Mouse (Mus musculus) c-Kit-positive CD71-positive TER-119-positive erythroid progenitor cells, embryonic 14.5 days (primary cell): ENCODE measurements around the gene Pamr1.

Experiments
- DNase-seq: peaks from one replicate; pipeline ENCODE4 v3.0.0-alpha.2; 2013; ENCODE audit warnings: low spot score

Gene Pamr1

GRCm38 (mm10) chr2:102549611-102550266 lies at the start of gene Pamr1:
Gene Pamr1, plus strand, starts transcription at chr2:102550012.
- no peak for DNase-seq

GRCm38 (mm10) chr2:102507633-102508032 lies 42.2 kb upstream of the Pamr1 start:
- no peak for DNase-seq

- no peak for DNase-seq
Observed at GRCm38 (mm10) chr2:102508154-102508553, 41.7 kb upstream of the Pamr1 start.

DNA sequence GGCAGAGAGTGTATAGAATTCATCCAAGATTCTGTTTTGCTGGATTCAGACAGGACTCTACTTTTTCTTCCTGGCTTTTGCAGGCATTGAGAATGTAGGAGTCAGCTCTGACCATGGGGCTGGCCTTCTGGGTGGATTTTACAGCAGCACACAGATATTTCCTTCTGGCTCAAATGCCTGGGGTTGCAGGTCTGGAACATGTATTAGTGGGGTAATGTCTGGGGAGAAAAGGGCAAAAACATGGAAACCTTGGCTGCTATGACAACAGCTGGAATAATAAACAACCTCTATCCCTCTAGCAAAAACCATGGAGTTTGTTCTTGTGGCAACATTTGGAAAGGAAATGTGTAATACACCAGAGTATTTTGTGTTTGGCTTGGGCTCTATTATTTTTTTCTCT lies 29.9 kb upstream of the Pamr1 start:
- no peak for DNase-seq

- DNase-seq = no peak
Observed at GRCm38 (mm10) chr2:102527563-102527962, 22.2 kb upstream of the Pamr1 start.

GRCm38 (mm10) chr2:102533437-102533836 lies 16.4 kb upstream of the Pamr1 start:
- no peak for DNase-seq

- no peak for DNase-seq
Observed at GRCm38 (mm10) chr2:102536766-102537165, 13.0 kb upstream of the Pamr1 start.

DNA sequence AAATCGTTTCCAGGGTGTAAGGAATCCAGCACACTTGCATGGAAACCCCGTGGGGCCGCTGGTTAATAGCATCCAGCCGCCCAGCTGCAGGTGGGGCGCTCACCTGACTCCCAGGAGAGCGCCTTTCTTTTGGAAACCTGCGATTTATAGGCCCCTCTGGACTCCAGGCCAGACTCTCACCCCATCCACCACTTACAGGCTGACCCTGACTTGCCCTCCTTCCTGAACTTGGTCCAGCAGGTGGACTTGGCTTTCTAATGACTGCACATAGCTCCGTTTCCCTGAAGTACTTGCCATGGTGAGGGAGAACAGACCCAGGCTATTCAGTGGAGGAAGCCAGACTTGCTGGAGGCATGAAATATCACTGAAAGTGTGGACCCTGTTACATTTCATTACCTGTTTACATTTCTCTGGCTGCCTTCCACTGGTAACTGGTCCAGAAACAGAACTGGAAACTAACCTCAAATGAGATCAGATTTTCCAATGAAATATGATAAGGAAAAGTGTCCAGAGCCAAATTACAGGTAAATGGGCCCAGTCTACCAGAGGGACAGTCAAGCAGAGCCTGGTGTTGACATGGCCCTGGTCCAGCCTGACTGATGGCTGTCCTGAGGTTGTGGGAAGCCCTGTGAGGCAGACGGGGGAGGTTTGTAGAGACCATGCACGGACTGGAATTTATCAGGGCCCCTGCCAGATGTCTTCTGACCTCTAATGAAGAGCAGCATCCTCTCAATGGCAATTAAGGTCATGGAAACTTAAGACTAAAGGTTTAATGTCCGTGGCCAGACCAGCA lies 9.2 kb upstream of the Pamr1 start:
- DNase-seq = no peak

DNA sequence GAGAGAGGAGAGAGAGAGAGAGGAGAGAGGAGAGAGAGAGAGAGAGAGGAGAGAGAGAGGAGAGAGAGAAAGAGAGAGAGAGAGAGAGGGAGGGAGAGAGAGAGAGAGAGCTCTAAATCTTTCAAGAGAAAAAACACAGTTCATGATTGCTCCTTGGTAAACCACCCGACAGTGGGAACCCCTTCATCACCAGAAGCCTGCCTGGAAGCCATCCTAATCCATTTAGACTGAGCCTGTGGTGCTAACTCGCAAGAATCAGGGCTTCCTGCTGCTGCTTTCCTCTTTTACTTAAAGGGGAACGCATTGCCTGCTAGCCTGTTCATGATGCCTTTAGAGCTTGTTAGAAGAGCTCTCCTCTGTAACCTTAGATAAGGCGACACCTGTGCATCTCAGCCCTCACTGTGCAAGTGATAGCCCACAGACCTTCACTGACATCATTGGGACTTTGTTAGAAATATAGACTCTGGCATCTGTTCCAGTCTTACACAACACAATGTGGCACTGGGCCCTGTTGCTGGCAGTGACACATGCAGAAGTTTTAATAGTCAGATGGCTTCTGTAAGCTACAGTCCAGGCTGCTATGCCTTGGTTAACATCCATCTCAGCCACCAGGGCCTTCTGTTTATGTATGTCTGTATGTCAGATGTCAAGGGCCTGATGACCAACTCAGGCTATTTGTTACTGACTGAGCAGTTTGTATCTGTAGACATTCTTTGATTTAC lies 8.2 kb upstream of the Pamr1 start:
- no peak for DNase-seq

GRCm38 (mm10) chr2:102543961-102544719 lies 5.7 kb upstream of the Pamr1 start:
- no peak for DNase-seq

DNA sequence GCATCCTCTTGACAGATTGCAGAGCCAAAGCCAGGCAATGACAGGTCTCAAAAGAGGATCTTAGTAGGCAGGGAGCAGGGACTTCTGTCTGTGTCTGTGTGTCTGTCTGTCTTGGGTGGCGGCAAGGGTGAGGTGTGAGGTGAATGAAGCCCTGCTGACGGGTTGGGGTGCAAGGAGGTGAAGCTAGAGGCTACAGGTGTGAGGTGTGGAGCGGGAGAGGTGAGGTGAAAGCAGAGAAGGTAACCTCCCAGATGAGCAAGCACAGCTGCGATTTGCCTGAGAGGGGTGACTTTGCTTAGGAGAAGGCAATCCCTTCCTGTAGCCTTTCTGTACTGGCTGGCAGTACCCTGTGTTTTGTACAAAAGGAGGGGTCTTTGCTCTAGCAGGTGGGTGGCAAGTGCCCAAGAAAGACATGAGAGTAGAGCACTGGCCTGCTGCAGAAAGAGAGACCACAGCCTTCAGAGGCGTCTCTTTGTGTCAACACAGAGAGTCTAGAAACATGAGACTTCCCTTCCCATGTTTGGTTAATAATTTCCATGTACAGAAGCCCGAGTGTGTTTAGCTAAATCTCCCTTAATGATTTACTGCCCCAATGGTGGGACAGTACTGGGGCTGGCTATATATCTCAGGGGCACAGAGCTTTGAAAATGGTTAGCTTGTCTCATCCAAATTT lies 1.2 kb downstream of the Pamr1 start:
- no peak for DNase-seq

GRCm38 (mm10) chr2:102551594-102551993 lies 1.8 kb downstream of the Pamr1 start:
- DNase-seq = no peak

GRCm38 (mm10) chr2:102552095-102552537 lies 2.3 kb downstream of the Pamr1 start:
- no peak for DNase-seq

DNA sequence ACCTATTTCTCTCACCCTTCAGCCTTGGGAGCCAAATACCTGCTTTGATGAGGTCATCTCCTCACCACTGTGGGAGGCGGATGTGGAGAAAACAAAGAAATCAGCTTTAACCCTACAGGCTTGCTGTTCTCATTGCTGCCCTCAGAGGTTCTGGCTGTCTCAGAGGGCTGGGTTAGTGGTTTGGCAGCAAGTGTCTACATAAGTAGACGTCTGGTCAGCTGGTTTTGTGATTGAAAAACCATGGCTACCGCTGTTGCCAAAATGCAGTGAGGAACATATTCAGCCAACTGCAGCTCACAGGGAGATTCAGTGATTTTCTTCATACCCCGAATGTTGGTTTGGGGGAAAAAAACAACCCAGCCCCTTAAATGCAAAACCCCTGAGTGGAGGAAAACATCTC lies 7.3 kb downstream of the Pamr1 start:
- DNase-seq = no peak

- no peak for DNase-seq
Observed at GRCm38 (mm10) chr2:102558965-102559364, 9.2 kb downstream of the Pamr1 start.

DNA sequence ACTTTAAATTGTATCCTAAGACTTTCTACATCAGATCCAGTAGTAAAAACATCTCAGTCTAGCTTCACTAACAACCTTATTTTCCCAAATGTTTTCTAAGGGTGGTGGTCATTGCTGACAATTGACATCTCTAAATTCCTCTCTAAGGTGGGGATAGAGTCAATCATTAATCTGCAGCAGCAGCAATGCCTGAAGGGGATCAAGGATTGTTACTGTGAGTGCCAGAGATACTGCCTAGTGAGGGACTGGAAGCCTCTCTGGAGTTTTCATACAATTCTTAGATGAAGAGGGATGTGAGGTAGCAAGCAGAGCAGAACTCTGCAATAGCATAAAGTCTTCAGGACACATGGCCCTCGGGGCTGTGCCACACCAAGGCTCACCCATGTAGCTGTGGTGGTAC lies 14.0 kb downstream of the Pamr1 start:
- no peak for DNase-seq

DNA sequence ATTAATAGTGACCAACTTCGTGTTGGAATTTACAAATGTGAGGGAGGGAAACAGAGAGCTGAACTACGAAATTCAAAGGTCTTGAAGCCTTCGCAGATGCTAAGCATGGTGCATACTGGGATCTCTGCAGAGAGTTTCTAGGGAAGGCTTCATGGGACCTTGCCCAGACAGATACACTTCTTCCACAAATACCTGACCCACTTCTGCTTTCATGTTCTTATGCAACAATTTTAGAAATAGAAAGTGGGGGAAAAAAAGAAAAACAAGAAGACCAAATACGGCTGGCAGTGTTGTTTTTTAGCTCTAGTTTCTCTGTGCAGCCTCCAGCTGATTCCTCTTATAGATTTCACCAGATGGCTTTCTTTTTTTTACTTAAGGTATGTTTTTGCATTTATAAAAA lies 29.4 kb downstream of the Pamr1 start:
- DNase-seq = no peak

DNA sequence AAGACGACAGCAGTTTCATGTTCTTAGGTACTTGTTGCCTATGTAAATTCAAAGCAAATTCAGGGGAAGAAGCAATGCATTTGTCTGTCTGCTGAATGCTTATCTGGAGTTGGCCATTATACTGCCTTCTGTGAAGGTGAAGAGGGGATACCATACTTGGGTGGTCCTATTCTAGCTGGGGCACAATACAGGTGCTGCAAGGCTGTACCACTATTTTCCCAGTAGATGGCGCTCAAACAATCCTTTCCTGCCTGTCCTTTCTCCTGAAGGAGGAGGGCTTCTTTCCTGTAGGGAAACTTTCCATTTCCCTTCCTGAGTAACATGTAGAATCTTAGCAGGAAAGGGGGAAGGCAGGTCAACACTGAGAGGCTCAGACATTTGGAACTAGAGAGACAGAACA lies 40.2 kb downstream of the Pamr1 start:
- peak; percentile 6 for DNase-seq

- no peak for DNase-seq
Observed at GRCm38 (mm10) chr2:102594535-102594934, 44.7 kb downstream of the Pamr1 start.

GRCm38 (mm10) chr2:102595395-102596130 lies 45.8 kb downstream of the Pamr1 start:
- DNase-seq = no peak
